Mouse (Mus musculus) hindbrain, embryonic 13.5 days (tissue): Measurements from ENCODE around the gene Stk25. TPM values are rescaled to one million over a fixed set of nuclear protein-coding genes. Genes with fewer than 3 reads are reported as not detected.

Experiments used
- ATAC-seq: fragments of 200-750 bp; cut with Nextera tagmentation; 2 replicates; pipeline ENCODE4 v1.8.0; 2017; ENCODE audit warnings: moderate TSS enrichment; ENCODE audit not compliant: low FRiP score
- H3K27ac ChIP-seq: fragments of 300-500 bp; sonication (generic); 2 replicates; pipeline ENCODE4 v1.5.1; 2015; ENCODE audit warnings: inconsistent platforms, mild to moderate bottlenecking, moderate library complexity
- H3K27me3 ChIP-seq: fragments of 300-500 bp; sonication (generic); 2 replicates; pipeline ENCODE4 v1.6.1; 2015; ENCODE audit warnings: mild to moderate bottlenecking, inconsistent platforms
- H3K36me3 ChIP-seq: fragments of 300-500 bp; sonication (generic); 2 replicates; pipeline ENCODE4 v1.6.1; 2015; ENCODE audit warnings: mild to moderate bottlenecking, inconsistent platforms
- H3K4me1 ChIP-seq: fragments of 300-500 bp; sonication (generic); replicated peaks from 2 replicates; pipeline ENCODE4 v1.6.1; 2015; ENCODE audit warnings: inconsistent platforms
- H3K4me2 ChIP-seq: fragments of 300-500 bp; sonication (generic); 2 replicates; pipeline ENCODE4 v1.6.1; 2015; ENCODE audit warnings: inconsistent platforms, mild to moderate bottlenecking, moderate library complexity
- H3K4me3 ChIP-seq: fragments of 300-500 bp; sonication (generic); 2 replicates; pipeline ENCODE4 v1.5.1; 2015; ENCODE audit warnings: mild to moderate bottlenecking, inconsistent platforms
- H3K9ac ChIP-seq: fragments of 300-500 bp; sonication (generic); 2 replicates; pipeline ENCODE4 v1.6.1; 2015; ENCODE audit warnings: mild to moderate bottlenecking, inconsistent platforms
- H3K9me3 ChIP-seq: fragments of 300-500 bp; sonication (generic); 2 replicates; pipeline ENCODE4 v1.6.1; 2016; ENCODE audit warnings: inconsistent platforms
- WGBS: fragments of 180-500 bp; shearing (Covaris S2); methylation state at CpG from one replicate; pipeline ENCODE4 v1.1.7; 2015; 5-methylcytosine and 5-hydroxymethylcytosine counted together
- polyA plus RNA-seq: library from polyadenylated mRNA; unstranded; fragments of >200 nt; fragmentation: Nextera tagmentation; extraction: Ambion mirVana; gene quantifications from 2 replicates; pipeline ENCODE4 v1.2.1, GENCODE M21; 2015

Stk25 gene
- polyA plus RNA-seq, 1 experiment from 2014 or later, result 307 TPM

DNA sequence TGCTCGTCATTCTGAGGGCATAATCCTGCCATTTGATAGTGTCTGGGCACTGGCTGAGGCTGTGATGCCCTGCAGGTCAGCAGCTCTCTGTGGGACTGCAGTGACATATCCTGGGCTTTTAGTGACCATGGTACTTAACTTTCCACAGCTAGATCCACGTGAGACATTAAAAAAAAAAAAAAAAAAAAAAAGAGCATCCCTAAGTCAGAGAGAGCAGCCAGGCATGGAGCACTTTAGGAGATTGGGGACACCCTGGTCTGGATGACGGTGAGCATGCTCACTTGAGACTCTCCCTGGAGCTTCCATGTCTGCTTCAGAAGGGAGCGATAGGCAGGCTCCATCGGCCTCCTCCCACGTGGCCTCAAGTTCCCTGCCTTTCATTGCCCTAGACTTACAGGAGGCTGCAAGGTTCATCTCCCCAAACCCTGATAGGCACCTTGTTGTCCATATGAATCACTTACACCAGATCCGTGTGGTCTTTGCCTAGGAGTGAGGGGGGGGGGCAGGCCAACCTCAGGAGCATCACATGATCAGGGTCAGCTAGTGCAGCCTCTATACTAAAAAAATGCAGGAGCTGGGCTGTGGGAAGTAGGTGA lies 31.5 kb upstream of the Stk25 start:
- Histone ChIP-seq H3K27me3 (no peaks in the 10 kb centered on the region), H3K4me2 (no peak overlapping the region), H3K27ac (no peak overlapping the region), H3K9me3 (no peaks in the 10 kb centered on the region), H3K4me1 (peaks cover 30% of the 10 kb centered on the region), H3K4me3 (no peak overlapping the region), H3K9ac (no peak overlapping the region), H3K36me3 (peaks cover 28% of the 10 kb centered on the region)
- WGBS, result 82% methylated on average over 7 of the region's 7 CpGs
- no peak for ATAC-seq

DNA sequence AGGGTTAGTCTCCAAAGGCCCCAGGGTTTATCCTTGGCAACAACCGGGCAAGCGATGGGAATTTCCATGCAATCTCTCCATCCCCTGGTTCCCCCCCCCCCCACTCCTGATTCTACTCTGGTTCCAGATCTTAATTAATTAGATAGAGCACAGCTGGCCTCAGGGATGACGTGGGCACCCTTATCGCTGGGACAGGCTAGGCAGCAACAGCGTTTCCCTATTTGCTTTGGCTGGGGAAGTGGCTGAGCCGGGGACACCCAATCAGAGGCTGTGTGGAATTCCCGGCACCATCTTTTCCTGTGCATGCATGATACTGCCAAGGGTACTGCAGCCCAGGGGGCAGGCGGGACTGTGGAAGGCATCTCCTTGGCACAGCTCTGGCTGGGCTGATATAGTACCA lies 29.7 kb upstream of the Stk25 start:
- Histone ChIP-seq H3K4me2 (no peak overlapping the region), H3K27me3 (peaks cover 13% of the 10 kb centered on the region)
- WGBS, result 82% methylated on average over 8 of the region's 8 CpGs

DNA sequence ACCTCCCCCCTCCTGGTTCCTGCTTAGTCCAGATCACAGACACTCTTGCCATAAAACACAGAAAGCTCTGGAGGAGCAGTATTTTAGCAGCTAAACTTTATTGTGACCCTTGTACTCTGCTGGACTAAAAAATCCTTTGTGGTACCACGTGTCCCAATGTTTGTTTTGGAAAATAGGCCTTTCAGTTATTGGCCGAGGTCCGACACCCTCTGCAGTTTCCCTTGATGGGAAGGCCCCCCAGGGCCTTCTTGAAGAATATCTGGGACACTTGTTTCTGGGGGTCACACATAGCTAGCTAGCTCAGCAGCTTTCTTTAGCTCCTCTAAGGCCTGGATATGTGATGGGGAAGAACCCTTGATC lies 28.5 kb upstream of the Stk25 start:
- no peaks in the 10 kb centered on the region for H3K9me3 ChIP-seq
- 50% methylated on average over 3 of the region's 3 CpGs for WGBS
- H3K27ac ChIP-seq, result peak overlapping the region; percentile 85
- H3K9ac ChIP-seq, result peak overlapping the region; percentile 89
- H3K27me3 ChIP-seq, result peaks cover 13% of the 10 kb centered on the region
- H3K36me3 ChIP-seq, result peaks cover 15% of the 10 kb centered on the region; the same call in 1 of the 2 replicates
- no peak for ATAC-seq
- H3K4me3 ChIP-seq, result peak overlapping the region; percentile 64
- peaks cover 30% of the 10 kb centered on the region for H3K4me1 ChIP-seq
- peak overlapping the region; percentile 76 for H3K4me2 ChIP-seq

More for the DNA sequence above, 29.7 kb upstream of the Stk25 start:
- H3K9me3 ChIP-seq, result no peaks in the 10 kb centered on the region
- no peak overlapping the region for H3K27ac ChIP-seq
- no peak overlapping the region for H3K9ac ChIP-seq
- no peak overlapping the region for H3K4me3 ChIP-seq
- peaks cover 30% of the 10 kb centered on the region for H3K4me1 ChIP-seq
- ATAC-seq, result 0 out of 2 replicates have a peak, but pooled peaks have one; percentile 9
- H3K36me3 ChIP-seq, result peaks cover 16% of the 10 kb centered on the region; the same call in 1 of the 2 replicates

DNA sequence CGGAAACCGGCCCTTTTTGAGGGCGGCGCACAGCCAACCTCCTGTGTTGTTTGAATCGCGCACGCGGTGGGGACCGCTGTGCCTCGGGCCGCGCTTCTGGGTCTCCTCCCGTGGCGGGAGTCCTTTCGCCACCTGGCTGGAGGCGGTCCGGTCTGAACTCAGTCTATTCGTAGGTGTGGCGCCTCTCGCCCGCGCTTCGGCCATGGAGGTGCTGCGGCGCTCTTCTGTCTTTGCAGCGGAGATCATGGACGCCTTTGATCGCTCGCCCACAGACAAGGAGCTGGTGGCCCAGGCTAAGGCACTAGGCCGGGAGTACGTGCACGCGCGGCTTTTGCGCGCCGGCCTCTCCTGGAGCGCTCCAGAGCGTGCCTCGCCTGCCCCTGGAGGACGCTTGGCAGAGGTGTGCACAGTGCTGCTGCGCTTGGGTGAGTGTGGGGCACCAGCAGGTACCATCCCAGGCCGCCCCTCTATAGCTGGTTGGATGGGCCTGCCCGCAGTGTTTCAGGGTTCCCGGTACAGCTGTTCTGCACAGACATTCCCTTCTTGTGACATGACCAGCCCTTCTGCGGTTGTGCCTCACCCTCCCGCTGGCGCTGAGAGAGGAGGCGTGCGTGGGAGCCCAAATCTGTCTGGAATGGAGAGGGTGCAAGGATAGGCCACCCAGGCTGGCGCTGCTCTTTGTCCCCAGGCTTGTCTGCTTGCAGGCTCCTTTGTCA lies 27.9 kb upstream of the Stk25 start:
- peak; percentile 90 for ATAC-seq
- Histone ChIP-seq H3K4me2 (peak overlapping the region; percentile 76), H3K27ac (peak overlapping the region; percentile 85), H3K9ac (peak overlapping the region; percentile 89), H3K4me3 (peak overlapping the region; percentile 64), H3K27me3 (peaks cover 13% of the 10 kb centered on the region), H3K4me1 (peaks cover 30% of the 10 kb centered on the region), H3K9me3 (no peaks in the 10 kb centered on the region), H3K36me3 (peaks cover 10% of the 10 kb centered on the region; the same call in 1 of the 2 replicates)
- 2% methylated on average over 51 of the region's 51 CpGs for WGBS

DNA sequence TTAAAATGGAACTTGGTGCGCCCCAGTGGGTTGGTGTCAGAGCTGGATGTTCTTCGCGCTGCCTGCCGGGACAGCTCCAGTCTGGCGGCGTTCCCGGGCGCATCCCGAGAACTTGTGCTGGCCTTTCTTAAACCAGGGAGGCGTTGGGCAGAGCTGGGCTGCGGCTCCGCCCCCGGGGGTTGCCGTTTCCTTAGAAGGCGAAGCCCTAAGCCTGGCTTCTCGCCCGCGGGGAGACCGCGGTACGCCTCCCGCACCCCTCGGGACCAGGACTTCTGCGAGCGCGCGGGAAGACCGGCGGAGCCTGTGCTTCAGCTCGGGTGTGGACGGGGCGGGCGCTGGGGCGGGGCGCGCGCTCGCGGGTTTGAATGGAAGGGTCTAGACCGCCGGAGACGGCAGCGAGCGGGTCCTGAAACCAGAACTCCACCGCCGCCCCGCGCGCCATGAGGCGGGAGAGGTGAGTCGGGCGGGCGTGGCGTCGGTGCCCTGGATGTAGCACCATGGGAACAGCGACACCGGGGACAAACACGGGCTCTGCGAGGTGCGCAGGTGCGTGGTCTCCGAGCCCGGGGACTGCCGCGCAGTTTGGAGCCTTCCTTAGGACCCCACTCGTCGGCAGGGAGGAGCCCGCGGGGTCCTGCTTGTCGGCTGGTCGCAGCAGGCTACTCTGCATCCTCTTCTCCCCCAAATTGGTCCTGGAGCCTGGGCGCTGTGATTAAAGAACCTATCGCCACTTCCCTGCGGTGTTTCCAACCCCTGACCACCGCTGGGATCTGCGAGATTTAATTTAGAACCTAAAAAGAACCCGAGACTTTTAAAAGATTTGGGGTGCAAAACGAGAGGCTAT lies 27.2 kb upstream of the Stk25 start, which contains the start of gene Bok:
Gene Bok, plus strand, starts transcription at position 260 of the 844 bp plus-strand sequence.
- Histone ChIP-seq H3K4me3 (peak within 1 kb of the TSS; percentile 64), H3K27me3 (peaks cover 13% of the 10 kb centered on the region), H3K27ac (peak within 1 kb of the TSS; percentile 85), H3K4me1 (peaks cover 30% of the 10 kb centered on the region), H3K9ac (peak within 1 kb of the TSS; percentile 89), H3K9me3 (no peaks in the 10 kb centered on the region), H3K4me2 (peak within 1 kb of the TSS; percentile 76), H3K36me3 (peaks cover 3% of the 10 kb centered on the region; the same call in 1 of the 2 replicates)
- WGBS, result under 1% methylated on average over 78 of the region's 78 CpGs
- peak; percentile 47 for ATAC-seq

DNA sequence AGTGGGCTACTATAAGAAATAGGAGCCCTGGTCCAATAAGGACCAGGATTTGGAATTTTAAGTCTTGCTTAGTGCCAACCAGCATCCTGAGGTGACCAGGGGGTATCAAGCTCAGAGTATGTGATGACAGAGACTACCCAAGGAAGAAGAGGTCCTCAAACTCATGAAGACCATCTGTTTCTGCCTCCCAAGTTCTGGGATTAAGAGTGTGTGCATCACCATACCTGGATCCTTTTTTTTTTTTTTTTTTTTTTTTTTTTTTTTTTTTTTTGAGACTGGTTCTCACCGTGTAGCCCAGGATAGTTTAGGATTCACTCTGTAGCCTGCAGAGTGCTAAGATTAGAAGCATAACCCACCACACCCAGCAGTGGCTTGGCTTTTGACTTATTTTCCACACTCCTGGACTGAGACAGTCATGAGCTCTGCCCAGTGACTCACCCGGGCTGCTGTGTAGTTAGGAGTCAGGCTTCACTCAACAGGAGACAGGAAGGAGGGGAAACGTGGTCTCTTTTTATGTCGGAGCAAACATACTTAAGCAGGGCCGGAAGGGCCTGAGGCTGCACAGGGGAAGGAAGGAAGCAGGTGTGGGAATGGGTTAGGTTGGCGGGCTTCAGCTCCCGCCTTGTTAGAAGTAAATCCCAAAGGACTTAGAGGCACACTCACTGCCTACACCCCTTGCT lies 21.6 kb upstream of the Stk25 start:
- ATAC-seq, result no peak
- no peak overlapping the region for H3K4me3 ChIP-seq

DNA sequence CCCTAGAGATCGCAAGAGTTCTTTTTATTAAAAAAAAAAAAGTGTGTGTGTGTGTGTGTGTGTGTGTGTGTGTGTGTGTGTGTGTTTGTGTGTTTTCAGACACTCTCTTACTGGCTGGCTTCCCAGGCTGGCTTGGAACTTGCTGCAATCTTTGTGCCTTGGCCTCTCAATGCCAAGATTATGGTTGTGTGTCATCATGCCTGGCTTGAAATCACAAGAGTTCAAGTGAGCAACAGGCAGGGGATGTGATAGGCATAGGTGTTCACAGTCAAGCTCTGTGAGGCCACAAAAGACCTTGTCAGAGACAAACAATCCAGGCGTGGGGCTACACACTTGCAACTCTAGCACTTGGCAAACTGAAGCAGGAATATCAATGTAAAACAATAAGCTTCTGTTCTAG lies 19.9 kb upstream of the Stk25 start:
- Histone ChIP-seq H3K9me3 (no peaks in the 10 kb centered on the region), H3K27ac (no peak overlapping the region), H3K4me2 (no peak overlapping the region), H3K9ac (no peak overlapping the region), H3K27me3 (0 out of 2 replicates have a peak, but pooled peaks cover 4% of the 10 kb centered on the region), H3K36me3 (no peaks in the 10 kb centered on the region), H3K4me3 (no peak overlapping the region), H3K4me1 (no peaks in the 10 kb centered on the region)
- WGBS, result 68% methylated on average over 2 of the region's 2 CpGs
- no peak for ATAC-seq

More for the DNA sequence above, 21.6 kb upstream of the Stk25 start:
- WGBS, result 77% methylated on average over 7 of the region's 7 CpGs
- Histone ChIP-seq H3K4me2 (no peak overlapping the region), H3K27ac (no peak overlapping the region), H3K9ac (no peak overlapping the region), H3K9me3 (no peaks in the 10 kb centered on the region), H3K27me3 (peaks cover 17% of the 10 kb centered on the region), H3K4me1 (peaks cover under 1% of the 10 kb centered on the region; the same call in 1 of the 2 replicates), H3K36me3 (no peaks in the 10 kb centered on the region)

DNA sequence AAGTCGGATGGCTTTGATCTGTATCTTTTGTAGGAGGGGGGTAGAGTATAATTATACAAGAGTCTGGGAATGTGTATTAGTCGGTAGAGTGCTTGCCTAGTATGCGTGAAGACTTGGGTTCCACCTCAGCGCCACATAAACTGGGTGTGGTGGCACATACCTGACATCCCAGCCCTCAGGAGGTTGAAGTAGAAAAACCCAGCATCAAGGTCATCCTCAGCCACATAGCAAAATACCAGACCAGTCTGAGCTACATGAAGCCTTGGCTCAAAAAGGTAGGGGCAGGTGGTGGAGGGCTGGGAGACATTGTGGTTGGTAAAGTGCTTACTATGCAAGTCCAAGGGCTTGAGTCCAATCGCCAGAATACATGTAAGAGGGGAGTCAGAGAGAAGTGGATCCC lies 14.2 kb upstream of the Stk25 start:
- Histone ChIP-seq H3K9me3 (no peaks in the 10 kb centered on the region), H3K27me3 (no peaks in the 10 kb centered on the region), H3K27ac (no peak overlapping the region), H3K4me1 (peaks cover 14% of the 10 kb centered on the region), H3K36me3 (no peaks in the 10 kb centered on the region), H3K4me2 (no peak overlapping the region), H3K4me3 (no peak overlapping the region), H3K9ac (no peak overlapping the region)
- WGBS, result 94% methylated on average over 5 of the region's 5 CpGs
- ATAC-seq, result no peak

DNA sequence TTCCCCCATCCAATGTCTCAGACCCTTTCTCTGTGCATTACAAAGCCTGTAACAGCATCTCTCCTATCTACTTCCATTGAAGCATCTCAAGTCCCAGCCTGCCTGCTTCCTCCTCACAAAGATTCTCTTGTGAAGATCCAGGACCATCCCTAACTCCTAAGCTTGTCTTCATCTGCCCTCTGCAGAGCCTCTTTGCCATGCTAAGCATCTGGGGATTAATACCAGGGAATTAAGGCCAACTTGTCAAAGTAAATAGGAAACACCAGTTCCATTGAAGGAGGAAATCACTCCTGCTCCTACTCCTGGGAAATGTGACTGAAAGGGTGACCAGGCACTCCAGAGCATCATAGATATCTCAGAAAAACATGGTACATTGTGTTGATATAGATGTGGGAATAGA lies 11.5 kb upstream of the Stk25 start:
- H3K27me3 ChIP-seq, result no peaks in the 10 kb centered on the region
- H3K4me1 ChIP-seq, result peaks cover 14% of the 10 kb centered on the region
- no peak overlapping the region for H3K27ac ChIP-seq
- H3K9me3 ChIP-seq, result no peaks in the 10 kb centered on the region
- no peaks in the 10 kb centered on the region for H3K36me3 ChIP-seq
- ATAC-seq, result no peak
- H3K9ac ChIP-seq, result no peak overlapping the region
- H3K4me3 ChIP-seq, result no peak overlapping the region
- no peak overlapping the region; the same call in 1 of the 2 replicates for H3K4me2 ChIP-seq

DNA sequence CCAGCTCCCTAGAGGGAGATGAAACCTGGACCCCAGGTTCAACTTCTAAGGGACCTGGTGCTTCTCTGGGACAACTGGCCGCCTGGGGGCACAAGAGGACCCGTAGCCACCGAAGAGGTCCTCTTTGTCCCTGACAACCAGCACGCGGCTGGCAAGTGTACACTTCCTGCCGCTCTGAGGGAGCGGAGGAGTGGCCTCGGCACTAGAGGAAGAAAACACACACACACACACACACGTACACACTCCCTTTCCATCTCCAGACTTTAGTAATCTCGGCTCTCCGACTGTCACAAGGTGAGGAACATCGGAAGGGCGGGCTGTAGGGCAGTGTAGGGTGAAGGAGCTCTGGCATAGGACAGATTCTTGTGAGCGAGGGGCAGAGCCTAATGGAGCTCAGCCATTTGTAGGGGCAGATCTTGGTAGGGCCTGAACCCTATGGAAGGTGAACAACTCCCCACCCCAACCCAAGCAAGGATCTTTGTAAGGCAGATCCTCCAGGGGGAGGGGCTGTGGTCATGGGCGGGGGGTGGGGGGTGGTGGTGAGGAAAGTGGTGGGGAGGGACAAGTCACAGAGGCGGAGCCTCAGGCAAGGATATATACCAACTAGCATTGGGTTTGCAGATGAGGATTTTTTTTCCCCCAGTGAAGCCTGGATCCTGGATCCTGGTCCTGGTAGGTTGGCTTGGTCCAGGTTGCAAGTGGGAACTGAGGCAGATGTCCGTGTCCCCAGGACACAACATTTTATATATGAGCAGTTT lies 10.5 kb upstream of the Stk25 start:
- Histone ChIP-seq H3K4me3 (peak overlapping the region; percentile 40), H3K4me2 (peak overlapping the region; percentile 61), H3K27me3 (no peaks in the 10 kb centered on the region), H3K4me1 (peaks cover 14% of the 10 kb centered on the region), H3K27ac (peak overlapping the region; percentile 75), H3K9ac (peak overlapping the region; percentile 71), H3K9me3 (no peaks in the 10 kb centered on the region), H3K36me3 (no peaks in the 10 kb centered on the region)
- 9% methylated on average over 17 of the region's 17 CpGs for WGBS
- ATAC-seq, result peak; percentile 85

DNA sequence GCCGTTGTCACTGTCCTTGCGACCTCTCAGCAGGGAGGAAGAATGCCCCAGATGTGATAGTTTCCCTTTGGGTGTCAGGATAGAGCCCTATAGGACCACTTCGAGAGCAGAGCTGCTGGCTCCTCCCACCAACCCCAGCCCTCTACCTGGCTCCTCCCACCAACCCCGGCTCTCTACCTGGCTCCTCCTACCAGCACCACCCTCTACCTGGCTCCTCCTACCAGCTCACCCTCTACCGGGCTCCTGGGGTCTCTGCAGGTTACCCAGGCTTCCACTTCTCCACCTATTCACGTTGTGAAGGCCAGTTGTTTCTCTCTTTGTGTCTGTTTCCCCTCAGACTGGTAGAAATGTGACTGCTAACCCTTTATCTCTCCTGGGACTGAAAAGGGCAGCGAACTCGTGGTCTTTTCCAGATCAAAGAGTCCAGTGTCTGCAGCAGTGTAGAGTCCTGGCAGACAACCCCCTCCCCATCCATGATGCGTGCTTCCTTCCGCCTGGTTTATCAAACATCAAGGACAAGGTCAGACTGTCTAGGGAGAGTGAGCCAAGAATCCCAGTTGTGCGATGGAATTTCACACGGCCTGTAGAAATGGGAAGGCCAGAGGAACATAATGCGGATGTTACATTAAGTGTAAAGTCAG lies 9.4 kb upstream of the Stk25 start:
- Histone ChIP-seq H3K27ac (no peak overlapping the region), H3K36me3 (no peaks in the 10 kb centered on the region), H3K4me2 (no peak overlapping the region), H3K27me3 (no peaks in the 10 kb centered on the region), H3K9ac (no peak overlapping the region), H3K4me1 (peaks cover 14% of the 10 kb centered on the region), H3K9me3 (no peaks in the 10 kb centered on the region), H3K4me3 (no peak overlapping the region)
- ATAC-seq, result no peak
- WGBS, result 24% methylated on average over 13 of the region's 13 CpGs
